Mouse (Mus musculus): ENCODE measurements around the gene Elovl2. TPM values are rescaled to one million over a fixed set of nuclear protein-coding genes. Genes with fewer than 3 reads are reported as not detected.
"Not testable (repeated sequence)": the region's sequence is repeated elsewhere in the genome, so short reads cannot be mapped to it uniquely, and the experiment has no call there.

The Elovl2 gene
- polyA plus RNA-seq (2015; fragmentation: Nextera tagmentation; extraction: Ambion mirVana) = 36.4 and 43.4 TPM in 2 replicates

DNA sequence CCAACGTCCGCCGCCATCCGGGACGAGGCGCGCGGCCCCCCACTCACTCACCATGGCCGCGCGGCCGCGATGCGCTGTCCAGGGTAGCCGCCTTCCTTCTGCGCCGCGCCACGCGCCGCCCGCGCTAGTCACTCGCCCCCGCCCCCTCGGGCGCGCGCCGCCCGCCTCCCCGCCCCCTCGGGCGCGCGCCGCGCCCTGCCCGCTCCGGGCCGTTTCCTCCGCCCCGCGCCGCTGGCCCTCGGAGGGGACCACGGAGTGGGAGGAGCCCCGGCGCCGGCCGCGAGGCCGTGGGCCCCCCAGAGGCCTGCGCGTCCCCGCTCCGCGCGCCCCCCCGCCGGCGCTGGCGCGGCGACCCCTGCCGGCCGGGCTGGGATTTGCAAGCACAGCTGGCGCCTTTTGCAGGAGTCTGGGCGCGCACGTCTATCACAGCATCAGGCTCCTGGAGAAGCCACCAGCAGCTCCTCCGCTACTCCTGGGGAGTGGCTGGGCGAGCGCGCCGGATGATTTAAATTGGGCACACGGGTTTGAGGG lies at the start of gene Elovl2:
Gene Elovl2, minus strand, starts transcription at position 102 of the 531 bp plus-strand sequence.
- Histone ChIP-seq H3K9me3 (peaks cover 20% of the 10 kb centered on the region), H3K36me3 (no peaks in the 10 kb centered on the region), H3K27me3 (no peaks in the 10 kb centered on the region), H3K4me3 (peak within 1 kb of the TSS; percentile 74), H3K4me2 (peak within 1 kb of the TSS; percentile 59), H3K4me1 (replicated peaks) (peaks cover 14% of the 10 kb centered on the region), H3K27ac (replicated peaks) (peak within 1 kb of the TSS; percentile 80), H3K9ac (peak within 1 kb of the TSS; percentile 91)
- ATAC-seq (ENCODE audit: low read depth) = peak; percentile 97
- WGBS = 1% methylated on average over 65 of the region's 77 CpGs

DNA sequence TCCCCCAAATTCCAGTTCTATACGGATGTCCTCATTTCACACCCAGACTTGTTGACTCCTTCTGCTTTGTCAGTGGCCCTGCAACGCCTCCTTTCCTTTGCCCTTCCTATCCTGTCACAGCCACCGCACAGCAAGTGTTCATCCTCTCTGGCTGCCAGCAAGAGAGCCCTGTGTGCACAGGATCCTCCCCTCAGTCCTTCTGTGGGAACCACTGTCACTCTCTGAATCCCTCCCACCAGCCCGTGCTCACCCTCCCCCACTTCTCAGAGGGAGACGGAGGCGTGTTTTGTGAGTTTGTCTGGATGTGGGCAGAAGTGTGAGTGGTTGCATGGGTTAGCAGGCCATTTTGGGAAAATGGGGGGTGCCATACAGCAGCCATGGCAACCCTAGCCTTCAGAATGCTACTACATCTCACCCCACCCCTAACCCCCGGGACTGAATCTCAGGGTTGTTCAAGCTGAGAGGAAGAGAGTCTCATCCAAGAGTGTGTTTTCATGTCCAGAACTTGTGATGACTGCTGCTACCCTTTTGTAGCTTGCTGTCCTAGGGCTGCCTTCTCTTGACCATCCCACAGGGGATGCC lies 47.7 kb upstream of the Elovl2 start:
- ATAC-seq (ENCODE audit: low read depth) = peak; percentile 76
- H3K4me2 ChIP-seq = no peak overlapping the region

GRCm38 (mm10) chr13:41263304-41264006 lies 43.2 kb upstream of the Elovl2 start:
- H3K4me2 ChIP-seq = no peak overlapping the region
- ATAC-seq (ENCODE audit: low read depth) = no peak
- no peak overlapping the region for H3K27ac ChIP-seq (replicated peaks)
- H3K9me3 ChIP-seq = no peaks in the 10 kb centered on the region
- H3K4me3 ChIP-seq = no peak overlapping the region
- WGBS = 77% methylated on average over 5 of the region's 5 CpGs
- H3K9ac ChIP-seq = no peak overlapping the region
- peaks cover 6% of the 10 kb centered on the region; the same call in 1 of the 2 replicates for H3K4me1 ChIP-seq (replicated peaks)
- no peaks in the 10 kb centered on the region for H3K27me3 ChIP-seq
- H3K36me3 ChIP-seq = no peaks in the 10 kb centered on the region

More for the DNA sequence above, 47.7 kb upstream of the Elovl2 start:
- Histone ChIP-seq H3K4me3 (no peak overlapping the region), H3K9me3 (no peaks in the 10 kb centered on the region), H3K27me3 (no peaks in the 10 kb centered on the region), H3K9ac (no peak overlapping the region), H3K36me3 (no peaks in the 10 kb centered on the region), H3K27ac (replicated peaks) (no peak overlapping the region), H3K4me1 (replicated peaks) (peaks cover 6% of the 10 kb centered on the region; the same call in 1 of the 2 replicates)
- WGBS = 39% methylated on average over 7 of the region's 7 CpGs

DNA sequence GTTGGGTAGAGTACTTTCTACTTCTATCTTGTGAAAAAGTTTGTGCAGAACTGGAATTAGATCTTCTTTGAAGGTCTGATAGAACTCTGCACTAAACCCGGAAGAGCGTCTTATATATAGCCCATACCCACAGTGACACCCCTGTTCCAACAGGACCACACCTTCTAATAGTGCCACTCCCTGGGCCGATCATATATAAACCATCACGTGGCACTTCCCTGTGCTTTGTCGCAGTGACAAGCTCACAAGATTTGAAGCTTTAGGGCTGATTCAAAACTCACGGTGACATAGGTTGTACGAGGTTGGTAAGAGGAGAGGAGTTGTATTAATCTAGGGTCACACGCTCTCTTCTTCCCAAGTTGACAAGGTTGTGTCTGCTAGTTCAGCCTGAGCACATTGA lies 41.4 kb upstream of the Elovl2 start:
- not testable (repeated sequence) for H3K4me1 ChIP-seq (replicated peaks); H3K4me3 ChIP-seq; ATAC-seq (ENCODE audit: low read depth)

DNA sequence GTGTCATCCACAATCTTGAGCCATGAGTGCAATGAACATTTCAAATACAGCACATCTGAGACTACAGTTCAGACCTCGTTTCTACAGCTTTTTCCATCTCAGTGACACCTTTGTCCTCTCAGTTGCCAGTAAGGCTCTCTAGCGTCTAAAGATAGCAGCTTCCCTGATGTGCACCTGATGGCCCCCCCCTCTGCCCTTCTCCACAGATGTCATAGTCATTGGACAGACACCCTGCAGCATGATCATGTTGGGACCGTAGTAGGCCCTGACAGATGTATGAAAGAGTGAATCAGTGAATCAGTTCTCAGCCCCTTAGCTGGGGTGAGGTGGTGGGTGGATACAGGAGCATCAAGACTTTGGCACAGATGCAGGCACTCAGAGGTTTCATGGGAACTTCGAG lies 37.6 kb upstream of the Elovl2 start:
- ATAC-seq (ENCODE audit: low read depth) = no peak
- no peak overlapping the region for H3K4me3 ChIP-seq
- H3K27ac ChIP-seq (replicated peaks) = no peak overlapping the region
- no peak overlapping the region for H3K9ac ChIP-seq
- no peaks in the 10 kb centered on the region for H3K27me3 ChIP-seq
- H3K4me2 ChIP-seq = no peak overlapping the region
- no peaks in the 10 kb centered on the region for H3K4me1 ChIP-seq (replicated peaks)
- H3K36me3 ChIP-seq = no peaks in the 10 kb centered on the region
- 84% methylated on average over 4 of the region's 4 CpGs for WGBS
- no peaks in the 10 kb centered on the region for H3K9me3 ChIP-seq

More for the DNA sequence above, 41.4 kb upstream of the Elovl2 start:
- not testable (repeated sequence) for H3K9ac ChIP-seq; H3K4me2 ChIP-seq; H3K27ac ChIP-seq (replicated peaks); H3K9me3 ChIP-seq; H3K36me3 ChIP-seq; H3K27me3 ChIP-seq
- WGBS = 93% methylated on average over 8 of the region's 8 CpGs

GRCm38 (mm10) chr13:41256962-41257361 lies 36.8 kb upstream of the Elovl2 start:
- no peak overlapping the region for H3K9ac ChIP-seq
- no peak overlapping the region for H3K4me3 ChIP-seq
- H3K4me2 ChIP-seq = no peak overlapping the region
- ATAC-seq (ENCODE audit: low read depth) = no peak
- no peaks in the 10 kb centered on the region for H3K36me3 ChIP-seq
- H3K27ac ChIP-seq (replicated peaks) = no peak overlapping the region
- no peaks in the 10 kb centered on the region for H3K9me3 ChIP-seq
- peaks cover 4% of the 10 kb centered on the region for H3K4me1 ChIP-seq (replicated peaks)
- WGBS = 94% methylated on average over 3 of the region's 3 CpGs
- no peaks in the 10 kb centered on the region for H3K27me3 ChIP-seq

DNA sequence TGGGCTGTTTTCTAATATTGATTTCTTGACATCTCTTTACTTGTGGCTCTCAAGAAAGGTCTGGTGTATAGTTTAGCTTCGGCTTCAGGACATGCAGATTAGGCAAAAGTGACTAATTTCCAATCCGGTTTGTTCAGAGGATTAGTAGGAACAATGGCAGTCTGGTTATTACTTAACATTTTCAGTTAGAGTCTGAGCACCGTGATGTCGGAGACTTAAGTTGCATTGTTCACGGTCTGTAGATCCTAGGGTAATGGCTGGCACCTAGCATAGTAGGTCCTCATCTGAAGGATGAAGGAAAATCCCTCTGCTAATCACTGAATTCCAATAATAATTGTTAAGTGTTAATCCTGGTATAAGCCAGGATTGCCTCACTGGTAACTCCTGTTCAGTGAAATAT lies 35.9 kb upstream of the Elovl2 start:
- WGBS = 92% methylated on average over 5 of the region's 5 CpGs
- Histone ChIP-seq H3K9me3 (no peaks in the 10 kb centered on the region), H3K27me3 (no peaks in the 10 kb centered on the region), H3K36me3 (no peaks in the 10 kb centered on the region), H3K4me2 (no peak overlapping the region), H3K4me3 (no peak overlapping the region), H3K4me1 (replicated peaks) (peaks cover 10% of the 10 kb centered on the region), H3K9ac (no peak overlapping the region), H3K27ac (replicated peaks) (no peak overlapping the region)
- ATAC-seq (ENCODE audit: low read depth) = no peak

- H3K9ac ChIP-seq = no peak overlapping the region
- peaks cover 27% of the 10 kb centered on the region for H3K4me1 ChIP-seq (replicated peaks)
- ATAC-seq (ENCODE audit: low read depth) = no peak
- H3K27me3 ChIP-seq = no peaks in the 10 kb centered on the region
- H3K36me3 ChIP-seq = no peaks in the 10 kb centered on the region
- no peak overlapping the region for H3K4me2 ChIP-seq
- no peak overlapping the region for H3K27ac ChIP-seq (replicated peaks)
- H3K4me3 ChIP-seq = no peak overlapping the region
- H3K9me3 ChIP-seq = no peaks in the 10 kb centered on the region
- 89% methylated on average over 7 of the region's 7 CpGs for WGBS
Observed at GRCm38 (mm10) chr13:41252736-41253135, 32.5 kb upstream of the Elovl2 start.

- Histone ChIP-seq H3K4me1 (replicated peaks) (peaks cover 27% of the 10 kb centered on the region), H3K27me3 (no peaks in the 10 kb centered on the region), H3K9me3 (no peaks in the 10 kb centered on the region), H3K4me2 (no peak overlapping the region), H3K4me3 (no peak overlapping the region), H3K27ac (replicated peaks) (no peak overlapping the region), H3K9ac (no peak overlapping the region), H3K36me3 (no peaks in the 10 kb centered on the region)
- whole genome bisulfite sequencing = 86% methylated on average over 6 of the region's 6 CpGs
- ATAC-seq (ENCODE audit: low read depth) = no peak
Observed at GRCm38 (mm10) chr13:41252141-41252540, 31.9 kb upstream of the Elovl2 start.

- Histone ChIP-seq H3K9ac (no peak overlapping the region), H3K9me3 (no peaks in the 10 kb centered on the region), H3K4me1 (replicated peaks) (peaks cover 27% of the 10 kb centered on the region), H3K27me3 (no peaks in the 10 kb centered on the region), H3K27ac (replicated peaks) (no peak overlapping the region), H3K36me3 (no peaks in the 10 kb centered on the region), H3K4me3 (no peak overlapping the region), H3K4me2 (no peak overlapping the region)
- 77% methylated on average over 5 of the region's 5 CpGs for WGBS
- no peak for ATAC-seq (ENCODE audit: low read depth)
Observed at GRCm38 (mm10) chr13:41251667-41252066, 31.5 kb upstream of the Elovl2 start.

- not testable (repeated sequence) for H3K36me3 ChIP-seq; ATAC-seq (ENCODE audit: low read depth); H3K27me3 ChIP-seq; H3K9ac ChIP-seq; H3K27ac ChIP-seq (replicated peaks); H3K9me3 ChIP-seq
- H3K4me2 ChIP-seq = peak overlapping the region; percentile 71
- H3K4me3 ChIP-seq = peak overlapping the region; percentile 79
- peaks cover 27% of the 10 kb centered on the region for H3K4me1 ChIP-seq (replicated peaks)
- WGBS = 93% methylated on average over 5 of the region's 5 CpGs
Observed at GRCm38 (mm10) chr13:41251232-41251631, 31.0 kb upstream of the Elovl2 start.

DNA sequence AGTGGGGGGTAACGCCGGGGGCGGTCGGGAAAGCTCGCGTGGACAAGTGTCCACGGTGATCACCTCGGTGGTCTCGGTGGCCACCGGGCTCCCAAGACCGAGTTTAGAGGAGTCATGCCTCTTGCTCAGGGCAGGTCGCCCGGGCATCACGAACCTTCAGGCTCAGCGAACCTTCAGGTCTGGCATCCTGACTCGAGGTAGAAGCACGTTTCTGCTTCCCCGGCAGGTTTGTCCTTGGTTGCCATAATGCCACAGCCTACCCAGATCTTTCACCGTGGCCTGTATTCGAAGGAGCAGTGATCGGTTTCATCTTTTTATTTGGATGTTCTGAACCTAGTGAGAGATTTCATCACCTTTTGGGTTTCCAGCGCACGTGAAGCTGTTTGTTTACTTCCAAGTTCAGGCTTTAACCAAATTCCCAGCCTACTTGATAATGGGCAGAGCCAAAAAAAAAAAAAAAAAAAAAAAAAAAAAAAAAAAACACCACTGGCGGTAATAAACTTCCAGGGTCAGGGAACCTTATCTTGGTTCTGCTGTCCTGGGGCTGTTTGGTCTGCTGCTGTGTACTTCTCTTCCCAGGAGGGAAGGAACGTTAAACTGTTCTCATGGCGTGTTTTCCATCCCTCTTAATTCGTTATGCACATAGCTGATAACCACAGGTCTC lies 30.2 kb upstream of the Elovl2 start:
- no peaks in the 10 kb centered on the region for H3K27me3 ChIP-seq
- H3K4me3 ChIP-seq = peak overlapping the region; percentile 79
- H3K4me1 ChIP-seq (replicated peaks) = peaks cover 27% of the 10 kb centered on the region
- H3K9ac ChIP-seq = peak overlapping the region; percentile 84
- 2% methylated on average over 27 of the region's 27 CpGs for WGBS
- peak overlapping the region; percentile 71 for H3K4me2 ChIP-seq
- peak overlapping the region; percentile 92; the same call in 1 of the 2 replicates for H3K27ac ChIP-seq (replicated peaks)
- no peaks in the 10 kb centered on the region for H3K36me3 ChIP-seq
- no peaks in the 10 kb centered on the region for H3K9me3 ChIP-seq
- no peak; the same call in 1 of the 2 replicates for ATAC-seq (ENCODE audit: low read depth)

Measured in neural tube, embryonic 13.5 days (tissue).